Mouse (Mus musculus) liver, adult 2 months (tissue): ENCODE measurements around the gene Vgf. TPM values are rescaled to one million over a fixed set of nuclear protein-coding genes. Genes with fewer than 3 reads are reported as not detected.
A peak's percentile ranks its signal among the peaks of the same experiment; 100 is the strongest.

Experiments
- DNase-seq: peaks from one replicate; pipeline ENCODE4 v3.0.0-alpha.2; 2011; ENCODE audit warnings: low read depth, low spot score; ENCODE audit errors: extremely low read depth
- H3K27ac ChIP-seq: fragments of 200-500 bp; replicated peaks from 2 replicates; pipeline ENCODE4 v1.5.1; 2012; ENCODE audit warnings: low read depth, mild to moderate bottlenecking, control low read depth, inconsistent platforms, low read length; ENCODE audit not compliant: insufficient read depth
- H3K27me3 ChIP-seq: fragments of 200-500 bp; 2 replicates; pipeline ENCODE4 v1.6.1; 2012; ENCODE audit warnings: mild to moderate bottlenecking, moderate library complexity, low read length, inconsistent platforms; ENCODE audit not compliant: control insufficient read depth, insufficient read depth
- H3K36me3 ChIP-seq: fragments of 200-500 bp; 2 replicates; pipeline ENCODE4 v1.6.1; 2012; ENCODE audit warnings: low read length, inconsistent platforms; ENCODE audit not compliant: control insufficient read depth, insufficient read depth
- H3K4me1 ChIP-seq: fragments of 200-500 bp; 2 replicates; pipeline ENCODE4 v1.6.1; 2011; ENCODE audit warnings: low read length; ENCODE audit not compliant: control insufficient read depth, insufficient read depth
- H3K4me3 ChIP-seq: fragments of 200-500 bp; 2 replicates; pipeline ENCODE4 v1.5.1; 2011; ENCODE audit warnings: low read depth, mild to moderate bottlenecking, control low read depth, low read length, moderate library complexity; ENCODE audit not compliant: insufficient read depth
- H3K79me2 ChIP-seq: fragments of 200-500 bp; 2 replicates; pipeline ENCODE4 v1.6.1; 2012; ENCODE audit warnings: inconsistent platforms, mild to moderate bottlenecking, low read length, moderate library complexity; ENCODE audit not compliant: control insufficient read depth, insufficient read depth
- H3K9ac ChIP-seq: fragments of 200-500 bp; 2 replicates; pipeline ENCODE4 v1.6.1; 2012; ENCODE audit warnings: low read depth, mild to moderate bottlenecking, control low read depth, inconsistent platforms, low read length
- CTCF ChIP-seq: fragments of 200-500 bp; IDR thresholded peaks from 2 replicates; pipeline ENCODE4 v1.5.1; 2011; ENCODE audit warnings: low read depth, low read length, control low read depth
- POLR2A ChIP-seq: fragments of 200-500 bp; IDR thresholded peaks from 2 replicates; pipeline ENCODE4 v1.6.1; 2011; ENCODE audit warnings: low read length, control low read depth; ENCODE audit not compliant: insufficient read depth; ENCODE audit errors: extremely low read depth
- WGBS: fragments of 180-500 bp; shearing (Covaris S2); methylation state at CpG from one replicate; pipeline ENCODE4 v1.1.7; 2018; 5-methylcytosine and 5-hydroxymethylcytosine counted together
- polyA plus RNA-seq: library from polyadenylated mRNA; depleted of rRNA; stranded (reverse); fragments of >200 nt; gene quantifications from 2 replicates; pipeline ENCODE4 v1.2.3, GENCODE M21; 2012
- total RNA-seq: library from RNA; depleted of rRNA; stranded (reverse); fragments of >200 nt; gene quantifications from 2 replicates; pipeline ENCODE4 v1.2.3, GENCODE M21; 2014

Gene Vgf
- total and polyA plus RNA-seq, 2 experiments, result not detected

DNA sequence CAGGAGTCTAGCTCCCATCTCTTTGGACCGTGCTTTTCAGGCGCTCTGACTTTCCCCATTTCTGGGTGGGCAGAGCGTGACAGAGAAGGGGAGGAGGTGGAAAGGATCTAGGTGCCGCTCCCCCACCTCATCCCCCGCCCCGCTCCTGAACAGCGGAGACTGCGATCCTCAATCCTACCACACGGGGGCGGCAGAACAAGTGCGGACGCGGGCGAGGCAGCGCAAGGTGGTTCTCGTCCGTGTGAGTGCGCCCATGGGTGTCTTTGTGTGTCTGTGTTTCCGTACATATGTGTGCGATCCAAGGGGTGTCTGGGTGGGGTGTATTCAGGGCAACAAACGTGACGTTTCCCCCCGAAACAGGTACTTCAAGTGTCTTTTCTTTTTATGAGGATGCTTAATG lies 1.1 kb upstream of the Vgf start:
- no peaks in the 10 kb centered on the region for H3K79me2 ChIP-seq
- H3K27ac ChIP-seq, result no peak overlapping the region
- H3K4me1 ChIP-seq, result no peaks in the 10 kb centered on the region
- TF ChIP-seq POLR2A (no peak), CTCF (peak; percentile 92)
- WGBS, result 1% methylated on average over 23 of the region's 23 CpGs
- no peaks in the 10 kb centered on the region for H3K36me3 ChIP-seq
- peaks cover 9% of the 10 kb centered on the region for H3K27me3 ChIP-seq
- no peak overlapping the region for H3K9ac ChIP-seq
- no peak for DNase-seq
- no peak overlapping the region for H3K4me3 ChIP-seq

- no peak for TF ChIP-seq POLR2A
- TF ChIP-seq CTCF, result no peak
- Histone ChIP-seq H3K9ac (no peak overlapping the region), H3K27ac (no peak overlapping the region), H3K4me1 (peaks cover 8% of the 10 kb centered on the region), H3K79me2 (no peaks in the 10 kb centered on the region), H3K4me3 (no peak overlapping the region), H3K27me3 (peaks cover 24% of the 10 kb centered on the region), H3K36me3 (no peaks in the 10 kb centered on the region)
- 10% methylated on average over 26 of the region's 29 CpGs for WGBS
- DNase-seq, result no peak
Measured at GRCm38 (mm10) chr5:137028561-137029272, 2.5 kb downstream of the Vgf start.

- Histone ChIP-seq H3K27ac (no peak overlapping the region), H3K4me3 (no peak overlapping the region), H3K36me3 (no peaks in the 10 kb centered on the region), H3K79me2 (no peaks in the 10 kb centered on the region), H3K9ac (no peak overlapping the region), H3K4me1 (peaks cover 8% of the 10 kb centered on the region), H3K27me3 (peaks cover 24% of the 10 kb centered on the region)
- no peak for TF ChIP-seq POLR2A
- TF ChIP-seq CTCF, result no peak
- 3% methylated on average over 8 of the region's 8 CpGs for WGBS
- DNase-seq, result no peak
Measured at GRCm38 (mm10) chr5:137029273-137029585, 3.0 kb downstream of the Vgf start.

- no peak for TF ChIP-seq POLR2A
- 0 out of 2 replicates have a peak, but pooled peaks have one; percentile 4 for TF ChIP-seq CTCF
- peak; percentile 73 for DNase-seq
- Histone ChIP-seq H3K27ac (no peak overlapping the region), H3K36me3 (no peaks in the 10 kb centered on the region), H3K79me2 (no peaks in the 10 kb centered on the region), H3K9ac (no peak overlapping the region), H3K4me1 (peaks cover 8% of the 10 kb centered on the region), H3K27me3 (peaks cover 24% of the 10 kb centered on the region), H3K4me3 (no peak overlapping the region)
- under 1% methylated on average over 52 of the region's 52 CpGs for WGBS
Measured at GRCm38 (mm10) chr5:137029643-137030415, 3.6 kb downstream of the Vgf start.

- no peak for TF ChIP-seq CTCF
- TF ChIP-seq POLR2A, result no peak
- Histone ChIP-seq H3K4me1 (peaks cover 8% of the 10 kb centered on the region), H3K79me2 (no peaks in the 10 kb centered on the region), H3K27me3 (peaks cover 24% of the 10 kb centered on the region), H3K27ac (no peak overlapping the region), H3K36me3 (no peaks in the 10 kb centered on the region), H3K4me3 (no peak overlapping the region), H3K9ac (no peak overlapping the region)
- 20% methylated on average over 22 of the region's 22 CpGs for WGBS
- DNase-seq, result no peak
Measured at GRCm38 (mm10) chr5:137030416-137030810, 4.2 kb downstream of the Vgf start.
